Mouse (Mus musculus) kidney, adult 2 months (tissue): Measurements from ENCODE around the gene Mroh3. TPM values are rescaled to one million over a fixed set of nuclear protein-coding genes. Genes with fewer than 3 reads are reported as not detected.

Source experiments
- DNase-seq: peaks from one replicate; pipeline ENCODE4 v3.0.0; 2021
- H3K27ac ChIP-seq: fragments of 200-500 bp; 2 replicates; pipeline ENCODE4 v1.5.1; 2012; ENCODE audit warnings: low read depth, low read length, control low read depth, inconsistent platforms; ENCODE audit not compliant: insufficient read depth
- H3K27me3 ChIP-seq: fragments of 200-500 bp; replicated peaks from 2 replicates; pipeline ENCODE4 v1.6.1; 2012; ENCODE audit warnings: mild to moderate bottlenecking, moderate library complexity, low read length, inconsistent platforms; ENCODE audit not compliant: control insufficient read depth, insufficient read depth
- H3K36me3 ChIP-seq: fragments of 200-500 bp; 2 replicates; pipeline ENCODE4 v1.6.1; 2012; ENCODE audit warnings: mild to moderate bottlenecking, moderate library complexity, low read length, inconsistent platforms; ENCODE audit not compliant: control insufficient read depth, insufficient read depth
- H3K4me1 ChIP-seq: fragments of 200-500 bp; 2 replicates; pipeline ENCODE4 v1.6.1; 2011; ENCODE audit warnings: low read length; ENCODE audit not compliant: control insufficient read depth, insufficient read depth
- H3K4me3 ChIP-seq: fragments of 200-500 bp; 2 replicates; pipeline ENCODE4 v1.5.1; 2011; ENCODE audit warnings: mild to moderate bottlenecking, low read depth, low read length, control low read depth; ENCODE audit not compliant: insufficient read depth
- CTCF ChIP-seq: fragments of 200-500 bp; conservative IDR thresholded peaks from 2 replicates; pipeline ENCODE4 v1.5.1; 2011; ENCODE audit warnings: low read depth, mild to moderate bottlenecking, control low read depth, low read length, moderate library complexity, mixed read lengths; ENCODE audit not compliant: insufficient read depth, insufficient read length
- POLR2A ChIP-seq: fragments of 200-500 bp; IDR thresholded peaks from one replicate; pipeline ENCODE4 v1.6.1; 2011; ENCODE audit warnings: low read depth, low read length, control low read depth
- WGBS: fragments of 180-500 bp; shearing (Covaris S2); methylation state at CpG from one replicate; pipeline ENCODE4 v1.1.7; 2018; 5-methylcytosine and 5-hydroxymethylcytosine counted together
- polyA plus RNA-seq: library from polyadenylated mRNA; depleted of rRNA; stranded (reverse); fragments of >200 nt; gene quantifications from 2 replicates; pipeline ENCODE4 v1.2.3, GENCODE M21; 2012

Mroh3 gene
- polyA plus RNA-seq, 1 experiment: 0.44 TPM

DNA sequence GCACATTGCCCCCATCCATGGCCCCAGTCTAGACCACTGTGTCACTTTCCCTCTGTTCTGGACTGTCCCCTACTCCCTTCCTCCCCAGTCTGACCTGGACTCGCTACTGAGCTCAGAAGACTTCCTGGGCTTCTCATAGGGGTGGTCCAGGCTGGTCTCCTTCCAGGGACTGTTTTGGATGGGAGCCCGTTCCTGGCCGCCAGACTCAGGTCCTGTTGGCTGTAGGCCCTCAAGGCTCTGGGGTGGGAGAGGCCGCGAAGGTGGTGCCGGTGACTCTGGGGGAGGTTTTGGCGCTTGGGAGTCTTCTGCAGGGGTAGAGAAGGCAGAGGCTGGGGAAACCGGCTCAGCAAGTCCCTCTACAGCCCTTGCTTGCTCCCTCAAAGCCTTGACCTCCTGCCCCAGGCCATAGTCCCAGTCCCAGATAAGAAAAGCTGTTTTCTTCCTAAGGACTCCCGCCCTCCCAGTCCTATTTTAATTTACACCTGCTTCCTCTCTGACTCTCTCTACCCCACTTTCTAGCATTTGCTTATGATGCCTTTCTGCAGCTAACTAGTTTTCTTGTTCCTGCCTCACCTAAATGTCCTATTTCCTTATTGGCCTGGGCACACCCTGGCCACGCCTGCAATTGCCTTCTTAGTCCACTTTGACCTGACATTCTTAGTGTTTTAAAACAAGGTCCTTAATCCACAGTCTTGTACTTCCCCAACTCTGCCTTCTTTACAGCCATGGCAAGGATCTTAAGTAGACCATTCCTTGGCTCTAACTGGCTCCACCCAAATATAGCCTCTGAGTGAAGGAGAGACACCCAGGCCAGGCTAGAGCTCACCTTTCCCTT lies 7.6 kb upstream of the Mroh3 start:
- no peak for DNase-seq

DNA sequence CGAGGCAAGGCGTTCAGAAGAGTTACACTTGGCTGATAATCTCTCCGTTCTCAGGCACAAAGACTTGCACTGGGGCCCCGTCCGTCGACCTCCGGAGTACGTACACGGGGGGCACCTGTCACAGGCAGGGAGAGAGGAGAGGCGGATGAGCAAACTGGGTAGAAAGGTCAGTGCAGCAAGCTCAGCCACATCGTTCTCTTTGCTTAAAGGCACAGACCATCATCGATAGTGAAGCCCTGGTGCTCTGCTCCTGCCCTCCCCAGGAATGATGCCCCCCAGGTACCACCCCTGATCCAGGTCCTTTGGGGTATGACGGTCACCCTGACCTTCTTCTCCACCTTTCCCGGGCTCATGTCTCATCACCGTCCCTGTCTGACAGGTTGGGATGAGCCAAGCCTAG lies 1.7 kb upstream of the Mroh3 start:
- DNase-seq: no peak
- Histone ChIP-seq H3K36me3 (no peaks in the 10 kb centered on the region), H3K4me3 (no peak overlapping the region), H3K27me3 (no peaks in the 10 kb centered on the region), H3K4me1 (no peaks in the 10 kb centered on the region), H3K27ac (no peak overlapping the region)
- WGBS: 77% methylated on average over 15 of the region's 15 CpGs
- no peak for TF ChIP-seq POLR2A
- no peak for TF ChIP-seq CTCF

More for the DNA sequence above, 7.6 kb upstream of the Mroh3 start:
- TF ChIP-seq CTCF (no peak), POLR2A (no peak)
- no peaks in the 10 kb centered on the region for H3K27me3 ChIP-seq
- WGBS: 62% methylated on average over 10 of the region's 10 CpGs
- H3K27ac ChIP-seq: no peak overlapping the region
- no peaks in the 10 kb centered on the region for H3K36me3 ChIP-seq
- peaks cover 20% of the 10 kb centered on the region; the same call in 1 of the 2 replicates for H3K4me1 ChIP-seq
- H3K4me3 ChIP-seq: no peak overlapping the region

DNA sequence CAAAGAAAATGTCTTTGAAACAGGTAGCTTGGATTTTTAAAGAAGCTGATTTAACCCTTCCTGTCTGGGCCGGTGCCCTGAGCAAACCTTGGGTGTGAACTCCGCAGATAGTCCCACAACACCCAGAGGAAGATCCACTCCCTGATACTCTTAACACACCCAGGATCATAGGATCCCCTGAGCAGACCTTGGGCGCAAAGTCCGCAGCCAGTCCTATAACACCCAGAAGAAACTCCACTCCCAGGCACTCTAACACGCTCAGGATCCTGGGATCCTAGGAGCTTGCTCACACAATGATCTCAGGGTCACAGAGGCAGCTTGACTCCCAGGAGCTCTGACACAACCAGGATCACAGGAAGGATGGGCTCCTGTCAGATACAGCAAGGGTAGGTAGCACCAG lies 22.6 kb downstream of the Mroh3 start:
- WGBS: 94% methylated on average over 5 of the region's 5 CpGs
- Histone ChIP-seq H3K4me3 (no peak overlapping the region), H3K27ac (no peak overlapping the region), H3K4me1 (no peaks in the 10 kb centered on the region), H3K36me3 (no peaks in the 10 kb centered on the region), H3K27me3 (no peaks in the 10 kb centered on the region)
- DNase-seq: no peak
- TF ChIP-seq POLR2A: no peak
- no peak for TF ChIP-seq CTCF

DNA sequence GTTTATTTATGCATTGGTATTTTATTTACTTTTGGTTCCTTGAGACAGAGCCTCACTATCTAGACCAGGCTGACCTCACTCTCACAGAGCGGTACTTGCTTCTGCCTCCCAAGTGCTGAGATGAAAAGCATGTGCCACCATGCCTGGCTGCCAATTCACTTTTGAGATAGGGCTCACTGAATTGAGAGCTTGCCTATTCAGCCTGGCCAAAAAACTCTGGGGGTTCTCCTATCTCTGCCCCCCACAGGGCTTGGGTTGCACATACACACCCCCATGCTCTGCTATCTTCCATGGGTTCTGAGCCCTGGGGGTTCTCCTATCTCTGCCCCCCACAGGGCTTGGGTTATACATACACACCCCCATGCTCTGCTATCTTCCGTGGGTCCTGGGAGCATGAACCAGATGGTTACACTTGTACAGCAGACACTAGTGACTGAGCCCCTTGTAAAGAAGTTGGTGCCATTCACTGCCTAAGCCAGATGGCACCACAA lies 33.1 kb downstream of the Mroh3 start:
- H3K27me3 ChIP-seq: no peaks in the 10 kb centered on the region
- TF ChIP-seq CTCF (no peak), POLR2A (no peak)
- no peaks in the 10 kb centered on the region for H3K4me1 ChIP-seq
- no peak overlapping the region for H3K4me3 ChIP-seq
- no peaks in the 10 kb centered on the region for H3K36me3 ChIP-seq
- DNase-seq: no peak
- 96% methylated on average over 2 of the region's 2 CpGs for WGBS
- H3K27ac ChIP-seq: no peak overlapping the region

DNA sequence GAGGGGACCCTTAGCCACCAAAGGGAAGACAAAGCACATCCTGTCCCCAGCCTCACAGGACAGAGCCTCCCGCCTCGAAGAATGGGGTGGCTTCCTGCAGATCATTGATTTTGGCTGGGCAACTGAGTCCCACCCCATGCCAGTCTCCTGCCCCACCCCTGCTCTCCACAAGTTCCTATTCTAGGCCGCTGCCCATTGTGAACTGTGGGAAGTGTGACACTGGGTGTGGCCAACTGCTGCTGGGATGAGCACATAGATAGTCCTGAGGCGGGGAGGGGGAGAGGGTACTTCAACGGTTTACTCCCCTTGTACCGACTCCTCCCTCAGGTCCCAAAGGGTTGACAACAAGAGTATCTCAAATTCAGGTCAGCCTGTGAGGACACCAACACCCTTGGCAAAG lies 33.9 kb downstream of the Mroh3 start:
- no peak for TF ChIP-seq POLR2A
- no peak for TF ChIP-seq CTCF
- no peak for DNase-seq
- 56% methylated on average over 6 of the region's 6 CpGs for WGBS
- H3K27me3 ChIP-seq: no peaks in the 10 kb centered on the region
- 0 out of 2 replicates have a peak, but pooled peaks cover 3% of the 10 kb centered on the region for H3K4me1 ChIP-seq
- no peak overlapping the region for H3K27ac ChIP-seq
- H3K4me3 ChIP-seq: no peak overlapping the region
- H3K36me3 ChIP-seq: no peaks in the 10 kb centered on the region

DNA sequence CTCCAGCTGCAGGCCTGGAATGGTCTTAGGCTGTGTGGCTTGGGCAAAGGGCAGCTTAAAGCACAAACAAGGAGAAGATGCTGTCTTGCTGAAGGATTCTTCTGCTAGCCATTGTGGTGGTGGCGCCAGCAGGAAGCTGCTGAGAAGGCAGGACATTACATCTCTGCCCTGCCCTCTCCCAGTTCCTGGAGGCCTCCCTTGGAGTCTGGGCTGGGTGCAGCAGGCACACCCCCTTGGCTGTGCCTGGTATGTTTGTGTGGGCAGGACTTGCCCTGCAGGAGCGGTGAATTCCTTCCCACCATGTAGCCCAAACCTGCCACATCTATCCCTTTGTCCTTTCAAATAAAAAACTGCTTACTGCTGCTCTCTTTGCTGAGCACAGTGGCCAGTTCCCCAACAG lies 35.5 kb downstream of the Mroh3 start:
- TF ChIP-seq CTCF: no peak
- no peak for TF ChIP-seq POLR2A
- 58% methylated on average over 2 of the region's 2 CpGs for WGBS
- DNase-seq: peak; percentile 13
- Histone ChIP-seq H3K4me3 (no peak overlapping the region), H3K4me1 (0 out of 2 replicates have a peak, but pooled peaks cover 3% of the 10 kb centered on the region), H3K27me3 (no peaks in the 10 kb centered on the region), H3K27ac (no peak overlapping the region), H3K36me3 (no peaks in the 10 kb centered on the region)

DNA sequence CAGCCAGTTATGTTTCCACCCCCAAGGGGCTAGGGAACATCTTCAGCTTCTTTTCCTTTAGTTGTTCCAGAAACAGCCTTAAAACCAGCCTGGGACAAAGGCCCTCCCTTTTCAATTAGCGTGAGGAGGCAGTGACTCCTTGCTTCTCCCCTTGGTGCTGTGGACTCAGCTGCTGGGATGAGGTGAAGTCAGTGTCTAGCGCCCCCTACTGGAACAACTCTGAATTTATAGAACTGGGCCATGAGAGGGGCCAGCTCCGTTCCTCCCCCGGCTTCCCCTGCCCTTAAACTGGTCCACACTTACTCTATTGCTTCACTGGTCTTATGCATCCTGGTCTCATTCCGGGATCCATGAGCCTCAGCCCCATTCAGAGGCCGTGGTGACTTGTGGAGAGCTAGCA lies 37.4 kb downstream of the Mroh3 start:
- TF ChIP-seq POLR2A: no peak
- TF ChIP-seq CTCF: peak; percentile 75

More for the DNA sequence above, 37.4 kb downstream of the Mroh3 start:
- Histone ChIP-seq H3K4me1 (0 out of 2 replicates have a peak, but pooled peaks cover 3% of the 10 kb centered on the region), H3K4me3 (no peak overlapping the region), H3K27ac (no peak overlapping the region), H3K36me3 (no peaks in the 10 kb centered on the region), H3K27me3 (no peaks in the 10 kb centered on the region)
- WGBS: 52% methylated on average over 6 of the region's 6 CpGs
- DNase-seq: peak; percentile 40
